Mouse (Mus musculus): ENCODE measurements around the gene Psmb5. TPM values are rescaled to one million over a fixed set of nuclear protein-coding genes. Genes with fewer than 3 reads are reported as not detected.

Gene Psmb5
- total RNA-seq, 2 experiments from 2014 or later = 166 to 167 TPM

- Histone ChIP-seq H3K4me3 (no peak overlapping the region), H3K27ac (no peak overlapping the region)
- no peak for TF ChIP-seq CTCF (IDR thresholded peaks at IDR 0.05)
- intact Hi-C loops (cut with DNase I) = loop anchor here (5.0 kb wide), 1 partner anchor 60 kb away; the partner anchor contains the start of genes Cdh24 and Gm17606
- DNase-seq (ENCODE audit: extremely low spot score in 1 of 2, low spot score in 2 of 2) = no peak
Measured at GRCm38 (mm10) chr14:54582536-54582935, 35.3 kb downstream of the Psmb5 start.

GRCm38 (mm10) chr14:54579638-54580037, 38.2 kb downstream of the Psmb5 start:
- Histone ChIP-seq H3K27ac (no peak overlapping the region), H3K4me3 (no peak overlapping the region)
- intact Hi-C loops (cut with DNase I) = loop anchor here (5.0 kb wide), 1 partner anchor 63 kb away; the partner anchor contains the start of genes Cdh24 and Gm17606
- no peak for DNase-seq (ENCODE audit: extremely low spot score in 1 of 2, low spot score in 2 of 2)
- TF ChIP-seq CTCF (IDR thresholded peaks at IDR 0.05) = no peak

- intact Hi-C loops (cut with DNase I) = no loop called here
- H3K27ac ChIP-seq = no peak overlapping the region
- peak overlapping the region; percentile 53 for H3K4me3 ChIP-seq
- no peak for DNase-seq (ENCODE audit: extremely low spot score in 1 of 2, low spot score in 2 of 2)
- peak; percentile 63 for TF ChIP-seq CTCF (IDR thresholded peaks at IDR 0.05)
Measured at GRCm38 (mm10) chr14:54578063-54578462, 39.8 kb downstream of the Psmb5 start.

GRCm38 (mm10) chr14:54577089-54577982, 40.5 kb downstream of the Psmb5 start, which contains the start of gene Ajuba:
Gene Ajuba (minus strand): TSS chr14:54577558.
- TF ChIP-seq CTCF (IDR thresholded peaks at IDR 0.05) = no peak
- Histone ChIP-seq H3K4me3 (peak within 1 kb of the TSS; percentile 53), H3K27ac (0 out of 2 replicates have a peak within 1 kb of the TSS, but pooled peaks have one; percentile 32)
- intact Hi-C loops (cut with DNase I) = no loop called here
- DNase-seq (ENCODE audit: extremely low spot score in 1 of 2, low spot score in 2 of 2) = peak; percentile 66 to 68

- intact Hi-C loops (cut with DNase I) = no loop called here
- no peak for TF ChIP-seq CTCF (IDR thresholded peaks at IDR 0.05)
- Histone ChIP-seq H3K27ac (no peak overlapping the region), H3K4me3 (peak overlapping the region; percentile 53)
- DNase-seq (ENCODE audit: extremely low spot score in 1 of 2, low spot score in 2 of 2) = no peak
Measured at GRCm38 (mm10) chr14:54576241-54577088, 41.4 kb downstream of the Psmb5 start.

GRCm38 (mm10) chr14:54575631-54576030, 42.2 kb downstream of the Psmb5 start:
- peak overlapping the region; percentile 53 for H3K4me3 ChIP-seq
- TF ChIP-seq CTCF (IDR thresholded peaks at IDR 0.05) = no peak
- DNase-seq (ENCODE audit: extremely low spot score in 1 of 2, low spot score in 2 of 2) = no peak
- intact Hi-C loops (cut with DNase I) = no loop called here
- no peak overlapping the region for H3K27ac ChIP-seq

- H3K27ac ChIP-seq = no peak overlapping the region
- intact Hi-C loops (cut with DNase I) = no loop called here
- H3K4me3 ChIP-seq = no peak overlapping the region; the same call in 1 of the 2 replicates
- no peak for DNase-seq (ENCODE audit: extremely low spot score in 1 of 2, low spot score in 2 of 2)
- no peak for TF ChIP-seq CTCF (IDR thresholded peaks at IDR 0.05)
Measured at GRCm38 (mm10) chr14:54575031-54575430, 42.8 kb downstream of the Psmb5 start.

- intact Hi-C loops (cut with DNase I) = no loop called here
- H3K4me3 ChIP-seq = no peak overlapping the region
- TF ChIP-seq CTCF (IDR thresholded peaks at IDR 0.05) = no peak
- H3K27ac ChIP-seq = no peak overlapping the region
- no peak for DNase-seq (ENCODE audit: extremely low spot score in 1 of 2, low spot score in 2 of 2)
Measured at GRCm38 (mm10) chr14:54574253-54574652, 43.6 kb downstream of the Psmb5 start.

GRCm38 (mm10) chr14:54572790-54573736, 44.8 kb downstream of the Psmb5 start:
- DNase-seq (ENCODE audit: extremely low spot score in 1 of 2, low spot score in 2 of 2) = no peak
- no peak overlapping the region for H3K4me3 ChIP-seq
- intact Hi-C loops (cut with DNase I) = no loop called here
- TF ChIP-seq CTCF (IDR thresholded peaks at IDR 0.05) = no peak
- H3K27ac ChIP-seq = no peak overlapping the region

GRCm38 (mm10) chr14:54572122-54572521, 45.7 kb downstream of the Psmb5 start:
- Histone ChIP-seq H3K27ac (no peak overlapping the region), H3K4me3 (no peak overlapping the region)
- no peak for DNase-seq (ENCODE audit: extremely low spot score in 1 of 2, low spot score in 2 of 2)
- intact Hi-C loops (cut with DNase I) = no loop called here
- TF ChIP-seq CTCF (IDR thresholded peaks at IDR 0.05) = no peak

Data from left cerebral cortex, adult 2 months (tissue).